27 mouse cellular contexts compared by ENCODE assay signal in genomic region chr11:24163072-24163471, GRCm38 (mm10).
DNase-seq lines count a peak whose midpoint lies in the region; ATAC-seq and TF ChIP-seq lines count a peak whose summit lies in the region.
"Had no signal": no experiment of that assay in that cellular context is flagged by ENCODE, and none has a peak within 500 bp of the region (broad histone marks: within the 10 kb centered on the region; RNA-seq: fewer than 3 reads in every experiment).

No protein-coding gene starts in this region.

- intact Hi-C loops in left cerebral cortex, adult 2 months (cut with DNase I) = no loop called here

- H3K27me3 ChIP-seq in forebrain, embryonic 15.5 days = no peaks in the 10 kb centered on the region
- H3K27me3 ChIP-seq in forebrain, embryonic 13.5 days = no peaks in the 10 kb centered on the region
- H3K27me3 ChIP-seq in heart, embryonic 10.5 days (ENCODE audit: insufficient read depth, poor library complexity, severe bottlenecking) = no peaks in the 10 kb centered on the region
- H3K27me3 ChIP-seq in heart, embryonic 11.5 days (ENCODE audit: control insufficient read depth, insufficient read depth, low read length) = no peaks in the 10 kb centered on the region
- H3K27me3 ChIP-seq in E14TG2a.4 (ENCODE audit: insufficient read depth, low read length) = peaks cover 38% of the 10 kb centered on the region
- H3K27me3 ChIP-seq: heart, embryonic 12.5 days; heart, embryonic 15.5 days; hindbrain, embryonic 13.5 days; intestine, embryonic 15.5 days had no signal

- H3K4me3 ChIP-seq in forebrain, embryonic 15.5 days = no peak overlapping the region
- H3K4me3 ChIP-seq in forebrain, embryonic 13.5 days = no peak overlapping the region
- H3K4me3 ChIP-seq in heart, embryonic 10.5 days = no peak overlapping the region
- H3K4me3 ChIP-seq in heart, embryonic 11.5 days (ENCODE audit: low read depth, low read length) = no peak overlapping the region
- H3K4me3 ChIP-seq in E14TG2a.4 (replicated peaks; ENCODE audit: low read length) = peak overlapping the region; percentile 72
- H3K4me3 ChIP-seq in left cerebral cortex, adult 2 months = no peak overlapping the region
- H3K4me3 ChIP-seq: gastrocnemius, adult 2 months; heart, embryonic 12.5 days; heart, embryonic 15.5 days; hindbrain, embryonic 10.5 days; hindbrain, embryonic 13.5 days; intestine, embryonic 15.5 days had no signal

- H3K4me2 ChIP-seq in forebrain, embryonic 15.5 days (replicated peaks) = no peak overlapping the region
- no peak overlapping the region for H3K4me2 ChIP-seq in forebrain, embryonic 13.5 days
- no peak overlapping the region for H3K4me2 ChIP-seq in heart, embryonic 11.5 days
- H3K4me2 ChIP-seq: heart, embryonic 12.5 days; heart, embryonic 15.5 days; hindbrain, embryonic 13.5 days; intestine, embryonic 15.5 days had no signal

- 94% methylated on average over 8 of the region's 8 CpGs for WGBS in forebrain, embryonic 15.5 days
- WGBS in forebrain, embryonic 13.5 days = 96% methylated on average over 8 of the region's 8 CpGs
- 96% methylated on average over 8 of the region's 8 CpGs for WGBS in heart, embryonic 10.5 days
- 91% methylated on average over 8 of the region's 8 CpGs for WGBS in heart, embryonic 11.5 days (ENCODE audit: insufficient replicate concordance)

- TF ChIP-seq CTCF in E14TG2a.4 (conservative IDR thresholded peaks at IDR 0.05; ENCODE audit: low read length) = no peak
- no peak for TF ChIP-seq CTCF in left cerebral cortex, adult 2 months (IDR thresholded peaks at IDR 0.05)

- peaks cover 22% of the 10 kb centered on the region for H3K36me3 ChIP-seq in forebrain, embryonic 15.5 days
- H3K36me3 ChIP-seq in forebrain, embryonic 13.5 days (ENCODE audit: poor library complexity, severe bottlenecking) = peaks cover 38% of the 10 kb centered on the region
- peaks cover 21% of the 10 kb centered on the region for H3K36me3 ChIP-seq in heart, embryonic 10.5 days
- H3K36me3 ChIP-seq in heart, embryonic 11.5 days (ENCODE audit: control insufficient read depth, insufficient read depth, low read length) = peaks cover 12% of the 10 kb centered on the region
- no peaks in the 10 kb centered on the region for H3K36me3 ChIP-seq in E14TG2a.4 (ENCODE audit: insufficient read depth, low read length)

- H3K4me1 ChIP-seq in forebrain, embryonic 15.5 days = peaks cover 59% of the 10 kb centered on the region
- H3K4me1 ChIP-seq in forebrain, embryonic 13.5 days = peaks cover 65% of the 10 kb centered on the region
- 0 out of 2 replicates have a peak, but pooled peaks cover 3% of the 10 kb centered on the region for H3K4me1 ChIP-seq in heart, embryonic 10.5 days
- H3K4me1 ChIP-seq in heart, embryonic 11.5 days (ENCODE audit: control insufficient read depth, insufficient read depth, low read length) = 0 out of 2 replicates have a peak, but pooled peaks cover 2% of the 10 kb centered on the region
- peaks cover 20% of the 10 kb centered on the region for H3K4me1 ChIP-seq in E14TG2a.4 (replicated peaks; ENCODE audit: low read depth, low read length)
- H3K4me1 ChIP-seq: intestine, embryonic 15.5 days had no signal

- H3K27ac ChIP-seq in forebrain, embryonic 15.5 days (replicated peaks) = 0 out of 2 replicates have a peak overlapping the region, but pooled peaks have one; percentile 62
- no peak overlapping the region for H3K27ac ChIP-seq in forebrain, embryonic 13.5 days
- no peak overlapping the region for H3K27ac ChIP-seq in heart, embryonic 10.5 days
- H3K27ac ChIP-seq in heart, embryonic 11.5 days (ENCODE audit: low read depth, low read length) = no peak overlapping the region
- H3K27ac ChIP-seq in left cerebral cortex, adult 2 months = no peak overlapping the region; the same call in 1 of the 2 replicates
- H3K27ac ChIP-seq: gastrocnemius, adult 2 months; hindbrain, embryonic 10.5 days; hindbrain, embryonic 13.5 days; intestine, embryonic 15.5 days had no signal

- peak; percentile 67 for DNase-seq in heart, embryonic 10.5 days (ENCODE audit: low spot score)
- no peak for DNase-seq in left cerebral cortex, adult 2 months (ENCODE audit: extremely low spot score in 1 of 2, low spot score in 2 of 2)
- DNase-seq: adrenal gland, adult 8-10 months; adrenal gland, postnatal 25 days; cerebellum, adult 11-12 months; cerebellum, adult 8-10 months; cerebellum, postnatal 10 days; cerebellum, postnatal 36 days; embryo, embryonic 11 days; gastrocnemius, adult 2 months; gastrocnemius, postnatal 14 days; heart, adult 18-20 months; heart, postnatal 10 days; heart, postnatal 36 days; kidney, adult 11 months had no signal

- H3K9ac ChIP-seq in forebrain, embryonic 15.5 days (replicated peaks) = no peak overlapping the region
- H3K9ac ChIP-seq in forebrain, embryonic 13.5 days = no peak overlapping the region
- no peak overlapping the region for H3K9ac ChIP-seq in heart, embryonic 11.5 days (ENCODE audit: low read depth, low read length)
- H3K9ac ChIP-seq: heart, embryonic 12.5 days; heart, embryonic 15.5 days; hindbrain, embryonic 13.5 days; intestine, embryonic 15.5 days had no signal

- ATAC-seq in forebrain, embryonic 15.5 days (replicated peaks) = no peak
- no peak for ATAC-seq in forebrain, embryonic 13.5 days
- ATAC-seq in heart, embryonic 11.5 days (replicated peaks; ENCODE audit: insufficient number of reproducible peaks, low FRiP score, low TSS enrichment) = no peak
- ATAC-seq: activated CD4-positive, CD25-positive, alpha-beta regulatory T cell, adult 4 months; CD4-positive, CD25-positive, alpha-beta regulatory T cell, adult 4 months; hindbrain, embryonic 16.5 days; intestine, embryonic 15.5 days had no signal

- no peaks in the 10 kb centered on the region for H3K9me3 ChIP-seq in forebrain, embryonic 15.5 days
- no peaks in the 10 kb centered on the region for H3K9me3 ChIP-seq in forebrain, embryonic 13.5 days (replicated peaks)
- no peaks in the 10 kb centered on the region for H3K9me3 ChIP-seq in heart, embryonic 10.5 days
- no peaks in the 10 kb centered on the region for H3K9me3 ChIP-seq in heart, embryonic 11.5 days (replicated peaks; ENCODE audit: control insufficient read depth, low read length)
- H3K9me3 ChIP-seq in E14TG2a.4 (ENCODE audit: low read length) = no peaks in the 10 kb centered on the region
- H3K9me3 ChIP-seq: heart, embryonic 12.5 days; heart, embryonic 15.5 days; hindbrain, embryonic 13.5 days; intestine, embryonic 15.5 days had no signal
